In the genomic region with DNA sequence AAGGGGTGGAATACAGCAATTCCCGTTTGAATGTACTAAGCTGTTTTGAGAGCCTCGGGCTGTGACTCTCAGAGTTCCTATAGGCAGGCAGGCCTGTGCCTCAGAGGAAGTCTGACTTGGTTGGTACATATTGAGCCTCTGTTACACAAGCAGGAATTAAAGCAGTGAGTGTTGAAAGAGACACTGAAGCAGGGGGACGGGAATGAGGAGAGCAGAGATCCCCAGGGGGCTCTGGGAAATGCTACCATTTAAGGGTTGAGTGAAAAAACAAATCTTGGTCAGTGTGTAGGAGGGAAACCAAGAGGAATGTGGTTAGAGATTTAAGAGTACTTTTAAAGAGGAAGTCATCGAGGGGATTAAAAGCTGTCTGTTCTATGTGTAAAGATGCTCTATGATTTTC, we compare ENCODE assay signal across 19 mouse cellular contexts. TPM values are rescaled to one million over a fixed set of nuclear protein-coding genes. Genes with fewer than 3 reads are reported as not detected.
DNase-seq lines count a peak whose midpoint lies in the region; ATAC-seq and TF ChIP-seq lines count a peak whose summit lies in the region.
"Had no signal": no experiment of that assay in that cellular context is flagged by ENCODE, and none has a peak within 500 bp of the region (broad histone marks: within the 10 kb centered on the region; RNA-seq: fewer than 3 reads in every experiment).

No protein-coding gene starts in this region.

- H3K9ac ChIP-seq in kidney, embryonic 16.5 days (replicated peaks; ENCODE audit: low read length) = no peak overlapping the region
- H3K9ac ChIP-seq in MEL (ENCODE audit: control insufficient read depth, low read depth, low read length, poor library complexity, severe bottlenecking) = no peak overlapping the region
- no peak overlapping the region for H3K9ac ChIP-seq in forebrain, embryonic 16.5 days (replicated peaks; ENCODE audit: low read depth, low read length)
- H3K9ac ChIP-seq: embryonic facial prominence, embryonic 15.5 days; forebrain, embryonic 13.5 days; liver, embryonic 12.5 days; midbrain, embryonic 13.5 days had no signal

- no peak overlapping the region for H3K4me2 ChIP-seq in kidney, embryonic 16.5 days (replicated peaks; ENCODE audit: low read depth, low read length)
- H3K4me2 ChIP-seq in forebrain, embryonic 16.5 days (ENCODE audit: low read length) = no peak overlapping the region
- H3K4me2 ChIP-seq: embryonic facial prominence, embryonic 15.5 days; forebrain, embryonic 13.5 days; liver, embryonic 12.5 days; midbrain, embryonic 13.5 days had no signal

- peak; percentile 76 for ATAC-seq in kidney, embryonic 16.5 days (ENCODE audit: low FRiP score, low TSS enrichment)
- ATAC-seq in megakaryocyte progenitor cell, adult 5-6 weeks (replicated peaks; ENCODE audit: poor library complexity) = peak; percentile 75
- ATAC-seq in forebrain, embryonic 16.5 days = no peak
- ATAC-seq: forebrain, embryonic 13.5 days; inflammation-experienced regulatory T-cells, adult 6 months; liver, embryonic 12.5 days; midbrain, embryonic 13.5 days had no signal

- peak overlapping the region; percentile 63; the same call in 1 of the 2 replicates for H3K27ac ChIP-seq in kidney, embryonic 16.5 days (ENCODE audit: low read length)
- no peak overlapping the region for H3K27ac ChIP-seq in MEL (ENCODE audit: control insufficient read depth, low read depth, low read length)
- H3K27ac ChIP-seq in forebrain, embryonic 16.5 days (ENCODE audit: low read length) = no peak overlapping the region
- H3K27ac ChIP-seq: embryonic facial prominence, embryonic 15.5 days; forebrain, embryonic 13.5 days; limb, embryonic 10.5 days; liver, embryonic 12.5 days; midbrain, embryonic 13.5 days; stomach, postnatal 0 days had no signal

- peaks cover 31% of the 10 kb centered on the region for H3K4me1 ChIP-seq in kidney, embryonic 16.5 days (ENCODE audit: insufficient read depth, low read length)
- peaks cover 12 to 14% of the 10 kb centered on the region in 2 experiments for H3K4me1 ChIP-seq in MEL (ENCODE audit: control insufficient read depth in 1 of 2, insufficient read depth in 2 of 2, low read length in 2 of 2)
- H3K4me1 ChIP-seq in forebrain, embryonic 16.5 days (replicated peaks; ENCODE audit: control insufficient read depth, insufficient read depth, low read length) = peaks cover 20% of the 10 kb centered on the region

- peaks cover 5% of the 10 kb centered on the region; the same call in 1 of the 2 replicates for H3K9me3 ChIP-seq in kidney, embryonic 16.5 days (ENCODE audit: low read length)
- H3K9me3 ChIP-seq in MEL (replicated peaks; ENCODE audit: insufficient read depth, low read length) = no peaks in the 10 kb centered on the region
- H3K9me3 ChIP-seq in forebrain, embryonic 16.5 days (ENCODE audit: control insufficient read depth, low read length) = no peaks in the 10 kb centered on the region
- H3K9me3 ChIP-seq: embryonic facial prominence, embryonic 15.5 days; forebrain, embryonic 13.5 days; limb, embryonic 10.5 days; liver, embryonic 12.5 days; midbrain, embryonic 13.5 days had no signal

- no peaks in the 10 kb centered on the region for H3K79me2 ChIP-seq in MEL (ENCODE audit: control insufficient read depth, insufficient read depth, low read length, poor library complexity)

- TF ChIP-seq POLR2A in MEL (IDR thresholded peaks at IDR 0.05; ENCODE audit: control insufficient read depth in 1 of 2, insufficient read depth in 1 of 2, low read depth in 1 of 2, low read length in 2 of 2, poor library complexity in 1 of 2) = no peak

- TF ChIP-seq RAD21 in MEL (IDR thresholded peaks at IDR 0.05; ENCODE audit: low read depth, low read length) = no peak

- no peaks in the 10 kb centered on the region for H3K36me3 ChIP-seq in kidney, embryonic 16.5 days (ENCODE audit: insufficient read depth, low read length)
- peaks cover 0 to 21% of the 10 kb centered on the region in 2 experiments; a peak in 2 of 4 replicates for H3K36me3 ChIP-seq in MEL (ENCODE audit: control insufficient read depth in 1 of 2, insufficient read depth in 2 of 2, low read length in 2 of 2)
- no peaks in the 10 kb centered on the region for H3K36me3 ChIP-seq in forebrain, embryonic 16.5 days (ENCODE audit: control insufficient read depth, insufficient read depth)
- H3K36me3 ChIP-seq: embryonic facial prominence, embryonic 15.5 days; limb, embryonic 10.5 days; liver, embryonic 12.5 days; midbrain, embryonic 13.5 days had no signal

- no peak for TF ChIP-seq CTCF in MEL (IDR thresholded peaks at IDR 0.05 in 2 of 3, conservative IDR thresholded peaks at IDR 0.05 in 1 of 3; ENCODE audit: control insufficient read depth in 1 of 3, insufficient read depth in 1 of 3, low read depth in 2 of 3, low read length in 3 of 3, poor library complexity in 1 of 3, severe bottlenecking in 1 of 3)

- DNase-seq in embryo, embryonic 11 days = peak; percentile 9
- no peak for DNase-seq in embryo, embryonic 9.5 days (ENCODE audit: extremely low spot score)
- no peak for DNase-seq in kidney, postnatal 14 days
- DNase-seq in MEL (ENCODE audit: low read depth, low spot score) = peak; percentile 16
- DNase-seq in thymus, adult 18-20 months = no peak
- DNase-seq: adrenal gland, adult 8-10 months; B cell, adult 2 months; cerebellum, postnatal 10 days; heart, postnatal 10 days had no signal

- H3K4me3 ChIP-seq in kidney, embryonic 16.5 days (ENCODE audit: low read length) = no peak overlapping the region
- H3K4me3 ChIP-seq in MEL (ENCODE audit: control insufficient read depth in 1 of 2, insufficient read depth in 1 of 2, low read depth in 2 of 2, low read length in 2 of 2) = no peak overlapping the region
- H3K4me3 ChIP-seq in forebrain, embryonic 16.5 days (replicated peaks; ENCODE audit: low read length) = no peak overlapping the region
- H3K4me3 ChIP-seq: embryonic facial prominence, embryonic 15.5 days; forebrain, embryonic 13.5 days; limb, embryonic 10.5 days; liver, embryonic 12.5 days; midbrain, embryonic 13.5 days had no signal

- TF ChIP-seq EP300 in MEL (IDR thresholded peaks at IDR 0.05; ENCODE audit: low read depth in 1 of 2, low read length in 2 of 2) = no peak

- 14% methylated on average over 4 of the region's 4 CpGs for WGBS in kidney, embryonic 16.5 days
- 51% methylated on average over 4 of the region's 4 CpGs for WGBS in forebrain, embryonic 16.5 days

- H3K27me3 ChIP-seq in kidney, embryonic 16.5 days (ENCODE audit: insufficient read depth, low read length) = no peaks in the 10 kb centered on the region
- H3K27me3 ChIP-seq in MEL (ENCODE audit: control insufficient read depth in 1 of 2, insufficient read depth in 2 of 2, low read length in 2 of 2) = no peaks in the 10 kb centered on the region
- no peaks in the 10 kb centered on the region for H3K27me3 ChIP-seq in forebrain, embryonic 16.5 days (replicated peaks; ENCODE audit: control insufficient read depth, insufficient read depth, low read length)
- H3K27me3 ChIP-seq: embryonic facial prominence, embryonic 15.5 days; forebrain, embryonic 13.5 days had no signal

TF ChIP-seq in MEL, 35 proteins besides CTCF, POLR2A, EP300 and RAD21:
- TF ChIP-seq CHD2 (IDR thresholded peaks at IDR 0.05; ENCODE audit: low read length) = no peak
- no peak for TF ChIP-seq TAL1 (IDR thresholded peaks at IDR 0.05; ENCODE audit: low read length)
- no peak for TF ChIP-seq POLR2AphosphoS2 (IDR thresholded peaks at IDR 0.05; ENCODE audit: low read length)
- no peak for TF ChIP-seq HCFC1 (IDR thresholded peaks at IDR 0.05; ENCODE audit: low read depth, low read length)
- TF ChIP-seq RCOR1 (IDR thresholded peaks at IDR 0.05; ENCODE audit: low read depth, low read length) = 0 out of 2 replicates have a peak, but pooled peaks have one; percentile 42

RNA-seq across cellular contexts. Expression of gene Gtdc1, which starts 49.0 kb away (rescaled TPM):
- 14.0 and 14.2 TPM in 2 replicates for polyA plus RNA-seq in kidney, embryonic 16.5 days (2015; fragmentation: Nextera tagmentation; extraction: Ambion mirVana)
- total RNA-seq in MEL (2012; rRNA removed) = 7.2 and 8.2 TPM in 2 replicates
- polyA plus RNA-seq in MEL (2012; ENCODE audit: insufficient read depth in 1 of 2, insufficient read length in 2 of 2, low read depth in 1 of 2, low replicate concordance in 2 of 2, missing spikeins in 1 of 2) = 10 to 100 TPM in 1 of 2 experiments, not detected in 1; 14.3 TPM
- 15.5 and 18.6 TPM in 2 replicates for total RNA-seq in megakaryocyte progenitor cell, adult 5-6 weeks (2015)
- 16.9 and 22.2 TPM in 2 replicates for total RNA-seq in megakaryocyte progenitor cell, adult 5-6 weeks (2017)
- polyA plus RNA-seq in forebrain, embryonic 16.5 days (2015; fragmentation: Nextera tagmentation; extraction: Ambion mirVana) = 30.2 and 34.9 TPM in 2 replicates

Comparison
In these comparisons a context has a peak if more than half of its experiments do, and no peak if none do; other contexts are left out.
1. DNase-seq: peak in embryo, embryonic 11 days (single experiment) and MEL (single experiment); none in embryo, embryonic 9.5 days (single experiment), kidney, postnatal 14 days (single experiment) and thymus, adult 18-20 months (0 of 2).